Mouse (Mus musculus): ENCODE data around the gene Chn1. TPM values are rescaled to one million over a fixed set of nuclear protein-coding genes. Genes with fewer than 3 reads are reported as not detected.

The Chn1 gene
- total RNA-seq, 2 experiments from 2014 or later: 16.4 to 21.6 TPM

DNA sequence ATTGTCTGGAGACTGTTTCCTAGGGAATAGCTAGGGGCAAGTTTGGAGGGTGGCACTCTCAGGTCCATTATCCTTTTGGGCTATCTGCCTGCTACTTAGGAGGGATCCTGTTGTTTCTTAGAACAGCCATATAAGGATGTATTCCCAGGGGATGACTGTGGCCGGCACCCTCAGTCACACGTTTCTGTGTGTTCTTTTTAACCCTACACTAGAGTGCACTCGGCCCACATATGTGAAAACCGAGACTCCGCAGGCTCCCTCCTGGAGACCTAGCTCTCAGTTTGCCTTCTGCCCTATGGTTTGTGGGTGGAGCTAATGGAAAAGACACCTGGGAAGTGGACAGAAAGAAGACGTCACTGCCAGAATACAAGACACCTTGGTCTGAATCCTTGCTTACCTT lies 183.9 kb downstream of the Chn1 start:
- DNase-seq: no peak

DNA sequence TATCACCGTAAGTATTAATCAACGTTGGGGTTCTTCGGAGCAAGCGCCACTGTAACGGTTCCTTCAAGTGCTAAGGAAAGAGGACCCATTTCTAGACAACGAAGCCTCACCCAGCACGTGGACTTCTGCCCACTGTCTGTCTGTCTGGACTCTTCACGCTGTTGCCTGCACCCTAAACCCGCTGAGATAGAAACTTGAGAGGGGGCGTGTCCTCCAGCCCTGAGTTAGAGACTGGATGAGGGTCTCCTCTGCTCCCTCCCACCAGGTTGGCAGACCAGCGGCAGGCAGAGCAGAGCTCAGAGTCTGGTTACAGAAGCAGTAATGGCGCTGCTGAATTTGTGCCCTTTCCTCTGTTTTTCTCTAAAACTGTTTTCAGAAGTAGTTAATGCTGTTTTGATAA lies 185.0 kb downstream of the Chn1 start:
- DNase-seq: no peak

- DNase-seq: no peak
These were observed 186.2 kb downstream of the Chn1 start for GRCm38 (mm10) chr2:73588951-73589350.

- DNase-seq: no peak
These were observed 188.0 kb downstream of the Chn1 start for GRCm38 (mm10) chr2:73587109-73587506.

GRCm38 (mm10) chr2:73586392-73587108 lies 188.6 kb downstream of the Chn1 start:
- DNase-seq: no peak

- DNase-seq: peak; percentile 26
These were observed 189.8 kb downstream of the Chn1 start for GRCm38 (mm10) chr2:73585347-73585831.

DNA sequence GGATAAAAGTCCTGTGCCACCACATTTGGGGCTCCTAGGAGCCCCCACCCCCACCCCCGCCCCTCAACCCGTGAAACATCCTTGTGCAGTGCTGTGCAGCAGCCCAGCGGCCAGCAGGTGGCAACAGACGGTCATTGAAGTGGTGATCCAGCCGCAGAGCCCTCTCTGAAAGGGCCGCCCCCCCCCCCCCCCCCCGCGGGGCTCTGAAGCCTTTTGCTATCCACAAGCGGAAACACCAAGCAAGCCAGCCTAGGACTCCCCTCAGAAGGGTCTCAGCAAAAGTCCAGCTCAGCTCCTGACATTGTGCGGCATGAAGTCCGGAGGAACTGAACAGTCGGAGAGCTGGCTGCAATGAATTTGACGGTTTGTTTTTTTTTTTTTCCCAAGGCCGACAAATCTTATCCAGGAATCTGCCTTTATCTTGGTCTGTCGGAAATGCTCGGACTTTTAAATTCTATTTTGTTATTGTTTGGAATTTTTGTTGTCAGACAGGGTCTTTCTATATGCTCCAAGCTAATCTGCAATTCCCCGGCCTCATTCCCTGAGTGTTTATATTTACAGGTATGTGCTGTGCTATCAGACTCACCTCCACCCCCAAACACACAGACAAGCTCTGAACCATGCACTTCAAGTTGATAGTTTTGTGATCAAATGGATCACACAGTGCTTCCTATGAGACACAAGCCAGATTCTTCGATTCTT lies 190.3 kb downstream of the Chn1 start:
- DNase-seq: peak; percentile 80

GRCm38 (mm10) chr2:73580720-73581119 lies 194.4 kb downstream of the Chn1 start:
- no peak for DNase-seq

DNA sequence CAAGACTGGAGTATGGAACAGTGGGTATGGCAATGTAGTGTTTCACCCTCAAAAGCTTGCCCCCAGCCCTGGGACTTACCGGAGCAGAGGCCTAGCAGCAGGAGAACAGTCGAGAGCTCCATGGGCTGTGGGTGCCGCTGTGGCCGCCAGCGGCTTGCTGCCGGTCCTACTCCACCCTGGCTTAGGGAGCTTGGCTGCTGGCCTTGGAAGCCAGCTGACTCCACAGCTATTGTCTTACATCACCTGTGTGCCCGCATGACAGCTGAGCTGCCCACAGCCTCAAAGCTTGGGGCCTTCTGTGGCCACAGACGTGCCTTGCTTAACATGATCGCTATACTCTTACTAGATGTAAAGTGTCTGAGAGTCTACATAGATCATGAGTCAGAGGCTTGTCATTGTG lies 195.0 kb downstream of the Chn1 start, which contains the start of gene Chrna1:
TSS of gene Chrna1 (minus strand) at position 173 of the 400 bp plus-strand sequence.
- peak; percentile 27 for DNase-seq

GRCm38 (mm10) chr2:73579168-73579567 lies 196.0 kb downstream of the Chn1 start:
- no peak for DNase-seq

DNA sequence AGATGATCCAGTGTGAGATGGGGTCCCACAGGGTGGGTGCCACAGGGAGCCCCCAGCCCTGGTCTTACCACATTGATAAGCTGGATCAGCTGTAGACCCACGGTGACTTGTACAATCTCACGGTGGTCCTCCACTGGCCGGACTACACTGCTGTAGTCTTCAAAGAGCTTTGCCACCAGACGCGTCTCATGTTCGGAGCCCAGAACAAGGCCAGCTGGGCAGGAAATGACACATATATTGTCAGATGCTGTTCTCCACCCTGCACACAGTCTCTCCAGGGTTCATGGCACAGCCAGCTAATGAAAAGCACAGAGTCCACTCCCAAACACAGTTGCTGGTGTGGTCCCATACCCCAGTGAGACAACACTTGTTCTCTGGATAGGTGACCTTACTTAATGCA lies 200.7 kb downstream of the Chn1 start:
- no peak for DNase-seq

GRCm38 (mm10) chr2:73573556-73573955 lies 201.6 kb downstream of the Chn1 start:
- DNase-seq: no peak

DNA sequence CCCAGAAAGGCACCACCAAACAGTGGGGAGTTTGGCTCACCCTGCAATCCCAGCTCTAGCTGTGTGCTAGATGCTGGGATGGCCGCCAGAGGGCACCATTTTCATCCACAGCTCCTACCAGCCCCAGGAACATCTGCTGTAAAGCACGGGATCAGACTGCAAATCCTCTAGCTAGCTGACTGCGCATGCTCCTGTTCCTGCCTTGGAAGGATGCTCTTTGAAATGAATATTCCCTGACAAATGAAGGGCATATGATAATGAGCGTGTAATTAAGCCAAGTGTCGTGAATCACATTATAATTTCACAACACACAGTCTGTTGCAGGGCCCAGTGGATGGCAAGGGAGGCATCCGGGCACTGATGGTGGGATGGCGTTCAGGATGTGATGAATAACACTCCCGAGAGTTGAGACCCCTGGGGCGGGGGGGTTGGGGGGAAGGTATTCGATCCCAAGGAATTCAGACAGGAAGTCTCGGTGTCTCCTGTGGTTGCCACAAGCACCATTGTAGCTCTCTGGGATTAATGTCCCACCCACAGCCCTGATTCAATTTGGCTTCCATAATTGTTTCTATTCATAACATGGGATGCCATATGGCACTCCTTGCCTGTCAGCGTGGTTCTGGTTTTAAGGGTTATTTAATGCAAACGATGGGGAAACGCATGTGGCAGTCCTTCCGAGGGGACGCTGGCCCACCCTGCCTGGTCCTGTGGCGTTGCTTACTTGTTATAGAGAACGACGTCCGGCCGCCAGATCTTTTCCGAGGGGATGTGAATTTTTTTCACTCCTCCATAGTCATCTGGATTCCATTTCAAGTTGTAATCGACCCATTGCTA lies 202.4 kb downstream of the Chn1 start:
- peak; percentile 83 for DNase-seq

DNA sequence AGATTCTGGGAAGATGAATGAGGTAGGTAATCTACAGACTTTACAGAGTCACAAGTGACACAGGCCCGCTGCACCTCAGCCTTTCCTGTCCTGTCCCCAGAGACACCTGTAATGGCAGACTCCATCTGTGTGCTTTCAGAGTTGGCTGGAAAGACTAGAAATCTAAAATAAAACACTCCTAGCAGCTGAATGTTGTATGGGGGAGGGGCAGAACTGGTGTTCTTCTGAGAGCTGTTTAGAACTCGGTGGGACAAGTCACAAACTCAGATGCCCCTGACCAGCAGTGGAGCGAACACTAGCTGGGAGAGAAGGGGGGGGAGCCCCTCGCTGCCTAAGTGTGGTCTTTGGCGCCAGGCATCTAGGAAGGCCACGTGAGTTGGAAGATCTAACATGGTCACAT lies 203.2 kb downstream of the Chn1 start:
- no peak for DNase-seq

DNA sequence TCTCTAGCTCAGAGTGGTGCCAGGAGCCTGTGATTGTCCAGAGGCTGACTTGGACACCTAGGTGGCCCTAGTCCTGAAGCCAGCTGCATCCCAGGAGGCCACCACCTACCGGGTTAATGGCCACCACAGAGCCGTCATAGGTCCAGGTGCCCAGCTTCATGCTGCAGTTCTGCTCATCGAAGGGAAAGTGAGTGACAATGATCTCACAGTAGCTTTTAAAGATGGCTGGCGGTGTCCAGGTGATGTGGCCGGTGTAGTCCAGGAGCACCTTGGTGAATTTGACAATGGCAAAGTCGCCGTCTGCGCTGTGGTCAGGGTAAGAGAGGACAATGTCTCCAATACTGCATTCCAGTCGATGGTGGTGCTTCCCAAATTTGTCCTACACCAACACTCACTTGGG lies 203.8 kb downstream of the Chn1 start:
- DNase-seq: no peak

- peak; percentile 52 for DNase-seq
These were observed 208.0 kb downstream of the Chn1 start for GRCm38 (mm10) chr2:73566989-73567605.

GRCm38 (mm10) chr2:73566162-73566561 lies 209.0 kb downstream of the Chn1 start:
- DNase-seq: peak; percentile 37

DNA sequence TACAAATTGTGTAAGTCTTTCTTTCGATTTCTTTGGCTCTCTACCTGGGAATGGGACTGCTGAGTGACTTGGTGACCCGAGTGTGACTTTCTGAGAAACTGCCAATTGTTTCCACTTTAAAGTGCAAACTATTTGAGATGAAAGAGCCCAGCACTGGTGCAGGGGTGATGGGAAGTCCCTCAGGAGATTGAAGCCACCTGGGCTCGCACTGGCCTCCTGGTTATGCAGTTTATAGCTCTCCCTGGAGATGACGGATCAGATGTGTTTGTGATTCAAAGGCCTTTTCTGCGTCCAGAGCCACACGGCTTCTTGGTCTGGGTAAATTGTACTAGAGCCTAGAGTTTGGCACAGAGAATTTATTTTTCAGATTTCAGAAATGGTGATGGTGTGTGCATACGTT lies 211.5 kb downstream of the Chn1 start:
- DNase-seq: no peak

- no peak for DNase-seq
These were observed 212.5 kb downstream of the Chn1 start for GRCm38 (mm10) chr2:73562656-73563055.

DNA sequence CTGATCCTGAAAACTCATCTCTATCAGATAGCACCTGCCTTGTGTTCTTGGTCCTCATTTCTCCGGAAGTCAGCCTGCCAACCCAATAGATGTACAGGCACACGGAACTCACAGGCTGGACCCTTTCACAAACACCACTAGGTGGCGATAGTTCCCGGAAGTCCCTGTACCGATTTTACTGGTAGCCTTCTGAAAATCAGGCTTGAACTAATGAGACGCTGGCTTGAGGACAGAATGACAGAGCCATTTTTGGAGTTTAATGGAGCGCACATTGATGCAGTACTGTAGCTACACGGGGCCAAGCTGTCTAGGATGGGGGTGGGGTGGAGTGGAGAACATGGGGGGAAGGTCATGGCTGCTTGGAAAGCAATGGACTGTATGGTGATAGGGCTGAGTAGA lies 213.5 kb downstream of the Chn1 start:
- no peak for DNase-seq

DNA sequence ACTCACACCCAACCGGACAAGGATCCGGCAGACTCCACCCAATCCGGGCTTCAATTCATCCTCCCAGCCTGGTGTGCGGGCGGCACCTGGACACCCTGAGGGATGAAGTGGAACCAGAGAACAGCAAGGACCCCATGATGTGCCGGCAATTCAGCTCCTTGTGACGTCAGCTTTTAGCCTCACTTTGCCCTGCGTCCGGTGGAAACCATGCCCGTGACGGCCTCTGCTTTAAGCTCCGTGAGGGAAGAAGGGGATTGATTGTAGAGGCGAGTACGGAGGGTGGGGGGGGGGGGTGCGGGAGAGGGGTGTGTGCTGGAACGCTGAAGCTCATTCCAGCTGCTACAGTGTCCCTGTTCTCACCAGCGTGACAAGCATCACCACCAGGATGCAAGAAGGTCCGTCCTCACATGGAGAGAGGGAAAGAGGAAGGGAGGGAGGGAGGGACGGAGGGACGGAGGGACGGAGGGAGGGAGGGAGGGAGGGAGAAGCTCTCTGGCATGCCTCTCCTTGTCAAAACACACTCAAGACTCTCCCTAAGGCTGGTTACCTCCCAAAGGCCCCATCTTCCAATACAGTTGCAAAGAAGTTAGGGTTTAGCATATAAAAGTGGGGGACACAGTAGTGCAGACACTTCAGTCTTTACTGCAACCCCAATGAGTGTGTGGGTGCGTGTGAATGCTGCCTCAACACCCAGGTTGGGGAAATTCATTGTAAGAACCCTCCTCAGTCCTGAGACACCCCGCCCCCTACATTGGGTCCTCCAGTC lies 214.1 kb downstream of the Chn1 start:
- DNase-seq: no peak
